Mouse (Mus musculus): ENCODE data around the gene Vmn2r29. TPM values are rescaled to one million over a fixed set of nuclear protein-coding genes. Genes with fewer than 3 reads are reported as not detected.
"Not testable (repeated sequence)": the region's sequence is repeated elsewhere in the genome, so short reads cannot be mapped to it uniquely, and the experiment has no call there.

Vmn2r29 gene
- total RNA-seq (2021), result under 1 TPM in 1 of 2 experiments, not detected in 1; 0.23 TPM
- long read RNA-seq, experiment 1, result 0 reads
- long read RNA-seq, experiment 2, result 0 reads

DNA sequence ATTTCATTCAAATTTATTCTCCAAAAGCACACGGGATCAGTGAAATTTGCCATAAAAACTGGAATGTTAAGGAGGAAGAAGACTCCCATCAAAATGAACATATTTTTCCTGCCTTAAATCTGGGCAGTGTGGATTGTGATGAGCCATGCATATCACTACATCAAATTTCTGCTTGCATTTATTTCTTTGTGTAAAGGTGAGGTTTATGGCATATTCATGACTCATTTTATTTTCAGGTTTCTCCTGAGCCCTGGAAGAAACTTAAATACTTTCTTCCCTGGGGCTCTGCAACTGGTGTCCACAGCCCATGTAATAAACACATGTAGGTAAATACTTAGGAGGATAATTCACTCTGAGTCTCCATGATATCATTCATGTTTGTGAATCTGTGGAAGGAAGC, at the start of gene Vmn2r29:
Gene Vmn2r29, minus strand, starts transcription at position 101 of the 400 bp plus-strand sequence.
- DNase-seq, result not testable (repeated sequence)

DNA sequence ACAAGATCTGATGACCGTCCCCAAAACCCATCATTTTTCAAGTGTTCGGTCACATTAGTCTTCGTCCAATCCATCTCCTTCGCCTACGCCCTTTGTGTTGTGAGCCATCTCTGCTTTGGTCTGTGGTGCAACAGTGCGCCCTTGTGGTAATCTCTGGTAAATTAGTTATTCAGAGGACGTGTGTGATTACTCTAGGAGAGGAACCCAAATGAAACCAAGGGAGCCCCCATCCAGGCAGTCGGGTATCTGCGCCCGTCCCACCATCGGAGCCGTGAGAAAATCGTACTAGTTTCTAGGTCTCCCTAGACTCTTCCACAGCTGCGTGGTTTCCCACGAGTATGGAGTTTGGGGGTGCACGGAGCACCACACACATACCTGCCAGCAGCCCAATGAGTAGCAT, 48.5 kb upstream of the Vmn2r29 start:
- DNase-seq, result peak; percentile 36

GRCm38 (mm10) chr7:7281383-7281782, 34.3 kb upstream of the Vmn2r29 start:
- DNase-seq, result no peak

DNA sequence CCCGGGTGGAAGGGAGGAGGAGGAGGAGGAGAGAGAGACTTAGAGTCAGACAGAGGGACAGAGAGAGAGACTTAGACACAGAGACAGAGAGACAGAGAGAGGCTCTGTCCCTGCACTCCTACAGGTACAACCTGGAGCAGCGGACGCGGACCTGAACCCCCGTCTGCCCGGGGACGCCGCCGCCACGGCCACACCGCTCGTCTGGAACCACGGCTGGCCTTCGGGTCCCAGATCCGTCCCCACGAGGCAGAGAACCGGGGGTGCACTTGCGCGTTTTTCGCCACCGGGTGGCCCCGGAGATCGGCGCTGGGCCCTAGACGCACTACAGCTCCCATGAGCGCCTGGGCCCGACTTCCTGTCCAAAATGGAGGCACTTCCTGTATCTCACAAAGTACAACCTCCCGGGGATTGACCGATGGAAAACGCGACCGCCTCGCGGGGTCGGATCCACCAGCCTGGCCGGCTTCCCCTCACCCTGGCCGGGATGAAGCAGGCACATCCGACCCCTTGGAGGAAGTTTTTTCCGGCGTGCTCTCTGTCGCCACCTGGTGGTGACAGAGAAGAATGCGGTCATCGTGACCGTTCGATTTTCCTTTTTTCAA, 30.9 kb upstream of the Vmn2r29 start, which contains the start of gene Gm45844:
Gene Gm45844, minus strand, starts transcription at position 324 of the 602 bp plus-strand sequence.
- DNase-seq, result peak; percentile 86

DNA sequence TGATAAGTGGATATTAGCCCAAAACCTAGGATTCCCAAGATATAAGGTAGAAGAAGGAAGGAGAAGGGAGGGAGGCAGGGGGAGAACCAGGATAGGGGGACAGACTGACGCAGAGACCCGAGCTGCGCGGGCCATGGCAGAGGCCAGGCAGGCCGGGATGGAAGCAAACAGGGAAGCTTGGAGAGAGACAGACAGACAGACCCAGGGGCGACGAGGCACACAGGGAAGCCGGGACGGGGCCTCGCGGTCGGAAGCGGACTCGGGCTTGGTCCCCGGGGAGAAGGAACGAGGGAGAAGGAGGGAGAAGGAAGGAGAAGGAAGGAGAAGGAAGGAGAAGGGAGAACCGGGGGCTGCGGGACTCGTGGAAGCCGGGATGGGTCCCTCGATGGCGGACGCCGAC, 30.4 kb upstream of the Vmn2r29 start:
- not testable (repeated sequence) for DNase-seq

DNA sequence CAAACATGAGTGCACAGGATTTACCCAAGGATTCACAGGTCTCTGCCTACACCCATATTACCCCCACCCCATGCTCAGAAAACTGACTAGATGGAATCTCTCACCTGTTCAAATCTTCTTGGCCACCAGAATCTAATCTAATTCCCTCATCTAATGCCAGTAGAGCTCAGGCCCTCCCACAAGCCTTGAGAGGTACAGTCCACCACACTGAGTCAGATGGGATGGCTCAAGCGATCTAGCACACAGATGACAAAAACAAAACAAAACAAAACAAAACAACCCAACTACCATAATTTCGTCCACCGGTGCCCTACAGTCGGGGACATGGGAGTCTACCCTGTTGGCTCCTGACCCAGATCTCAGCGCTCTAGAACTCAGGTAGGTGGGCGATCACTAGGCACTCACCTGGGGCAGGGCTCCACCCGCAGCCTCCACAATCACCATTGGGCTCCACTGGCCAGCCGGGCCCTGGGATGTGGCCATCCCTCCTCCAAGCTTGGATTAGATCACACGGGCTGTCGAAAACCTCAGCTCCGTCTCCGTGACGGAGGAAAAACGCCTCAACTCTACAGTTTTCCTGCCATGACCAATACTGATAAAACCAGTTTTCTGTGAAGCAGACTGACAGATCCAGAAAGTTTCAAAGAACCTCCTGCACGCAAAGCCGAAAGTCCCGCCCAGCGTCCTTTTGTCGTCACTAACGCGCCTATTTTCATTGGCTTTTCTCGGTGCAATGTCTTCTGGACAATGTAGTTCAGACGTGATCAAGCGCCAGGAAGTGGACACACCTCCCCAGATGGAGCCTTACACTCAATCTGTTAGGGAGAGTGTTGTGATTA, 37.6 kb downstream of the Vmn2r29 start, which contains the start of gene Zfp772:
Gene Zfp772, minus strand, starts transcription at position 686 of the 839 bp plus-strand sequence.
- DNase-seq, result not testable (repeated sequence)

- peak; percentile 60 for DNase-seq
Measured at GRCm38 (mm10) chr7:7188191-7188942, 58.8 kb downstream of the Vmn2r29 start.

DNA sequence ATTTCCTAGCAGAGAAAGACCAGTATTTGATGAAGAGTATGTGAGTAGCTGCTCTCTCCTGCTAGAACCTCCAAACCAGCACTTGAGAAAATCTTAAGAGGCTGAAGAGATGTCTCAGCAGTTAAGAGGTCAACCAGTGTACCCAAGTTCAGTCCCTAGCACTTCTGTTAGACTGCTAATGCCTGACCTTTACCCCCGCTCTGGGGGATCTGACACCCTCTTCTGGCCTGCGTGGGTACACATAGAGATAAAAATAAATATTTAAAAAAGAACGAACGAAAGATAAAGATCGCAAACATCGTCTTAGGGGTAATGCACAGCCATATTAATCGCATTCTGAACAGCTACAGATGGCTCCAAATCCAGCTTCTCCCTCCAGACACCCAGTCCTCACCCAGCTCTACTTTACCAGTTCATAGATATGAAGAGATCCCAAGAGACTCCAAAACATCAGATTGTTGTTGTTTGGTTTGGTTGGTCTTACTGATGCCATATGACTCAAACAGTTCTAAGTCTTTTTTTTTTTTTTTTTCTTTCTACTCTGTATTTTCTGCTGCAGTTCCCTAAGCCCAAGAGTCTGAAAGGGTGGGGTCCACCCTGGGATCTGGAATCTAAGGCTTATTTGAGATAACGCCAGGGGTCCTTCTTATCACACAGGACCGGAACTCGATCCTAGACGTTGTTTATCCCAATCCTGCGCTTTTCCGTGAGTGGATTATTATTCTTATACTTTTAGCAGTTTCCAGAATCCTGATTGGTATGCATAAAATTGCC, 59.5 kb downstream of the Vmn2r29 start:
- DNase-seq, result no peak

DNA sequence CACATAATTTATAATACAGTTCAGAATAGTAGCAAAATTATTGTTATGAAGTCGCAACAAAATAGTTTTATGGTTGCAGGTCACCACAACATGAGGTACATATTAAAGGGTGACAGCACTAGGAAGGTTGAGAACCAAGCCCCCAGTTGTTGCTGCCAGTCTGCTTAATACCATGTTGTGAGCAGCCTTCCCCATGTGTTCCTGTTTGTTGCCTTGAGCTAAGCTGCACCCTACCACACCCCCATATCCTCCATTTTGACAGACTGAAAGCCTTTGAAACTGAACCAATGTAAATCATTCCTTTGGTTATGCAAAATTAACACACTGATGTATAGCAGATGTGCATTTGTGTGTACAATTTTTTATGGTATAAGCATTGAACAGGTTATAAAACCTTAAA, 61.2 kb downstream of the Vmn2r29 start:
- no peak for DNase-seq

Other genes with a start within 250 kb of the Vmn2r29 start
- 1 to 10 TPM; 2.7 to 3.2 TPM for gene Zfp954, start 125.8 kb downstream of the Vmn2r29 start, total RNA-seq (2021)
- gene Zfp773, start 110.6 kb downstream of the Vmn2r29 start, total RNA-seq (2021), result under 1 TPM; 0.16 to 0.21 TPM
- 1 to 10 TPM; 1.1 to 1.6 TPM for gene Zfp418, start 76.0 kb downstream of the Vmn2r29 start, total RNA-seq (2021)
- gene Zfp772, start 37.3 kb downstream of the Vmn2r29 start, total RNA-seq (2021), result 1 to 10 TPM; 1.9 to 2.5 TPM
- 1 to 10 TPM in 1 of 2 experiments, under 1 TPM in 1; 0.31 to 2.1 TPM for gene Gm45844, start 31.0 kb upstream of the Vmn2r29 start, total RNA-seq (2021)
- 10 to 100 TPM; 23.4 to 26.8 TPM for gene Clcn4, start 53.5 kb upstream of the Vmn2r29 start, total RNA-seq (2021)
- not detected for gene Vmn2r30, start 90.3 kb upstream of the Vmn2r29 start, total RNA-seq (2021)
- not detected for gene Gm45783, start 127.2 kb upstream of the Vmn2r29 start, total RNA-seq (2021)
- gene Vmn2r31, start 152.4 kb upstream of the Vmn2r29 start, total RNA-seq (2021), result not detected
- not detected for gene Vmn2r32, start 232.7 kb upstream of the Vmn2r29 start, total RNA-seq (2021)